Mouse (Mus musculus): ENCODE measurements at regions not wholly inside any gene's neighbourhood (a gene's known extent, or its start where the extent isn't known, plus 50 kb on each side); places are given as distances from the start of the nearest gene placed in this dataset.

DNA sequence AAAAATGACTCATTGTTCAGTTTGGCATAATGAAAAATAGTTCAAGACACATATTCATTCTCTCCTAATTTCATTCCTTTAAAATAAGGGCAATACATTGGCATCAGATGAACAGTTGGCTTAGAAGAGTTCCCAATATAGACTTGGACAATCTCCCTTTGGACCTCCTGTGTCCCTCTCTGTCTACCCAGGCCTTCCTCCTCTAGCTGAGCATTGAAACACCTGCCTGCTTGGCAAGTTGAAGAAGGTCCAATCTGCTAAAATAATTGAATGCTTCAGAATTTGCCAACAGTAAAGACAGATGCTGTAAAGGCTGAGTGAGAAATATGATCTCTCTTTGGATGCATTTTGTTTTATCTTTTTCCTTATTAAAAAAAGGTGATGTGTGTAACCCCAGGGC is 303.0 kb downstream of the Dmrt2 start:
- no peak for TF ChIP-seq POLR2A (IDR thresholded peaks at IDR 0.05; ENCODE audit: borderline replicate concordance, control insufficient read depth, low read depth, low read length)
- TF ChIP-seq CTCF (IDR thresholded peaks at IDR 0.05; ENCODE audit: control insufficient read depth, insufficient read depth, low read length): no peak

Data from bone marrow, adult 2 months (tissue).